Mouse (Mus musculus) cerebellum, adult 9-10 months (tissue): ENCODE data around the gene Gm13698.
"Not testable (repeated sequence)": the region's sequence is repeated elsewhere in the genome, so short reads cannot be mapped to it uniquely, and the experiment has no call there.

Experiments used
- DNase-seq: peaks from one replicate; pipeline ENCODE4 v3.0.0; 2022

Gene Gm13698

DNA sequence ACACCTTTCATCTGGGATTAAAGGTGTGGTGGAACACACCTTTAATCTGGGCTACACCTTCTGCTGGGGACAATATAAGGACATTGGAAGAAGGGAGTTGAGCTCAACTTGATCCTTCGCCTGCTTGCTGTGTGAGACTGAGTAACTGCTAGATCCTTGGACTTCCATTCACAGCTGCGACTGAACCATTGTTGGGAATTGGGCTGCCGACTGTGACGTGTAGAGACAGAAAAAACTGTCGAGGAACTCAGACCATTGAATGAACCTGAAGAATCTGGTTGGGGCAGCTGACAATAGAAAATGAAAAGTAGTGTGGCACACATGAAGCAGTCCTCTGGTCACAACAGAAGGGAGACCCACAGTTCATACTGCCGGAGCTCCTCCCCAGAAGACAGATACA lies at the start of gene Gm13698:
Gm13698 (plus strand) TSS at position 301 of the 400 bp plus-strand sequence.
- DNase-seq, result not testable (repeated sequence)

DNA sequence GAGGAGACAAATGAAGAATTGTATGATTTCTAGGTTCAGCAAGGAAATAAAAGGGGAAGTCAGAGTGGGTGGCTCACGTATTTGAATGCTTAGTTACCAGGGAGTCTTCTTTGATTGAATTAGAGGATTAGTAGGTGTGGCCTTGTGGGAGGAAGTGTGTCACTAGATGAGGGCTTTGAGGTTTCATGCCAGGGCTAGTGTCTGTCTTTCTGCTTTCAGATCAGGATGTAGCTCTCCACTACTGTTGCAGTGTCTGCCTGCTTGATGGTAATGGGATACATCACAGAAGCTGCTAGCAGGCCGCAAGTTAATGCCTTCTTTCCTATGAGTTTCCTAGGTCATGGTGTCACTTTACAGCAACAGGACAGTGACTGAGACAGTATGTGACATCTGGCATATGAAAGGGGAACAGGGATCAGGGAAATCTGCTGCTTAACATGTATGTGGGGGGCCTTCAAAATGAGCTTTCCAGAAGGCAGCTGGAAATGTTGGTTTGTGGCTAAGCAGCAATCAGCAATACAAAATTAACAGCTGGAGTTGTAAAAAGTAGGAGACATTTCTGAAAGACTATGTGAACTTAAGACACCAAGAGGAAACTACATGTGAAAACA lies 25.9 kb upstream of the Gm13698 start:
- DNase-seq, result no peak

DNA sequence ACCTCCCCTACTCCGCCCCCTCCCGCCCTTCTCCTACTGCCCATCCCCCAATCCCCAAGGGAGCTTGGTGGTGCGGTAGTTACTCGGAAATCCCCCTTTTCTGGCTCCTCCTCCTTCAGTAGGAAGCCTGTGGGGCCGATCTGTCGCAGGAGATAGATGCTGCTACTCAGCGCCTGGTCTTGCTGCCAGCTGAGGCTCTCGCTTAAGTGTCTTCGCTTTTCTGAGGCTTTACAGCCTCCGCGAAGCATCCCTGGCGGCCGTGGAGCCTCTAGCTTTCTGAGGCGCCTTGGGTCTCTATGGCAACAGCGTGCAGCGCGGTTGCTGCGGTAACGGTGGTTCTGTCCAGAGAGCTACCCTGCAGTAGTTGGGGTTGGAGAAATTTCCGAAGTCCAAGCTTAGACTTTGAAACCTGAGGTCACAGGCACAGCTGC lies 14.5 kb upstream of the Gm13698 start, which contains the start of gene Zswim2:
Zswim2 (minus strand) TSS at position 298 of the 431 bp plus-strand sequence.
- peak; percentile 38 for DNase-seq

DNA sequence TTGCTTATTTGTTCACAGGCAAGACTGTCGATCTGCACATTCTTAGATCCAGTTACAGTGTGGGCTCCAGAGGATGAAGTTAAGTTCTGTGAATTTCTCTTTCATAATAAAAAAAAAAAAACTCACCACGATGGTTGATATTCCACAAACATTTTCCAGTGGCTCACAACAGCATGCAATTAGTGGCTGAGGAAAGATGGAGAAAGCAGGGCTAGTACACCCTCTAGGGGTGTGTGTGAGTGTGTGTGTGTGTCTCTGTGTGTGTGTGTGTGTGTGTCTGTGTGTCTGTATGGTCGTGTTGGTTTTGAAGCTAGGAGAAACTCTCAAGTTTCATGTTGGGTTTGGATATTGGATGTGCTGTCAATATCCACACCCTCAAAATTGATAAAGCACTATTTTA lies 14.1 kb upstream of the Gm13698 start:
- DNase-seq, result no peak

DNA sequence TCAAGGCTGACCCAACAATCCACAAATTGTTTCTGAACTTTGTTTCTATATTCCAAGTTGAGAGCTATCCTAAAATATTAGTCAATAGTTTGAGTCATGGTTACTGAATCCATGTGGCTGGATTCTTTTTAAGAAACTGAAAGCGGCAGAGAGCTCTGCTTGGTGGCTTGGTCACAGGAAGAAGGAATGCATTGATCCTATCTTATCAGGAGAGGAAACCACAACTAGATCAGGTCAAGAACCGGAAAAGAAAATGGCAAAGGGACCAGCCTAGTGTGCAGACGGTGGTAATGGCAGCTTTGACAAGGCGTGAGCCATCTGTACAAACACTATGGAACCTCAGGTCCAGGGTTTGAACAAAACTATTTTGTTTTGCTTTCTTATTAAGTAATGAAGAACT lies 13.7 kb upstream of the Gm13698 start:
- no peak for DNase-seq

DNA sequence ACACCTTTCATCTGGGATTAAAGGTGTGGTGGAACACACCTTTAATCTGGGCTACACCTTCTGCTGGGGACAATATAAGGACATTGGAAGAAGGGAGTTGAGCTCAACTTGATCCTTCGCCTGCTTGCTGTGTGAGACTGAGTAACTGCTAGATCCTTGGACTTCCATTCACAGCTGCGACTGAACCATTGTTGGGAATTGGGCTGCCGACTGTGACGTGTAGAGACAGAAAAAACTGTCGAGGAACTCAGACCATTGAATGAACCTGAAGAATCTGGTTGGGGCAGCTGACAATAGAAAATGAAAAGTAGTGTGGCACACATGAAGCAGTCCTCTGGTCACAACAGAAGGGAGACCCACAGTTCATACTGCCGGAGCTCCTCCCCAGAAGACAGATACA lies 5.7 kb downstream of the Gm13698 start, which contains the start of gene Gm13693:
Gm13693 (plus strand) TSS at position 301 of the 400 bp plus-strand sequence.
- not testable (repeated sequence) for DNase-seq

DNA sequence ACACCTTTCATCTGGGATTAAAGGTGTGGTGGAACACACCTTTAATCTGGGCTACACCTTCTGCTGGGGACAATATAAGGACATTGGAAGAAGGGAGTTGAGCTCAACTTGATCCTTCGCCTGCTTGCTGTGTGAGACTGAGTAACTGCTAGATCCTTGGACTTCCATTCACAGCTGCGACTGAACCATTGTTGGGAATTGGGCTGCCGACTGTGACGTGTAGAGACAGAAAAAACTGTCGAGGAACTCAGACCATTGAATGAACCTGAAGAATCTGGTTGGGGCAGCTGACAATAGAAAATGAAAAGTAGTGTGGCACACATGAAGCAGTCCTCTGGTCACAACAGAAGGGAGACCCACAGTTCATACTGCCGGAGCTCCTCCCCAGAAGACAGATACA lies 11.5 kb downstream of the Gm13698 start, which contains the start of gene Gm13695:
Gm13695 (plus strand) TSS at position 301 of the 400 bp plus-strand sequence.
- not testable (repeated sequence) for DNase-seq

DNA sequence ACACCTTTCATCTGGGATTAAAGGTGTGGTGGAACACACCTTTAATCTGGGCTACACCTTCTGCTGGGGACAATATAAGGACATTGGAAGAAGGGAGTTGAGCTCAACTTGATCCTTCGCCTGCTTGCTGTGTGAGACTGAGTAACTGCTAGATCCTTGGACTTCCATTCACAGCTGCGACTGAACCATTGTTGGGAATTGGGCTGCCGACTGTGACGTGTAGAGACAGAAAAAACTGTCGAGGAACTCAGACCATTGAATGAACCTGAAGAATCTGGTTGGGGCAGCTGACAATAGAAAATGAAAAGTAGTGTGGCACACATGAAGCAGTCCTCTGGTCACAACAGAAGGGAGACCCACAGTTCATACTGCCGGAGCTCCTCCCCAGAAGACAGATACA lies 17.3 kb downstream of the Gm13698 start, which contains the start of gene Gm13696:
Gm13696 (plus strand) TSS at position 301 of the 400 bp plus-strand sequence.
- DNase-seq, result not testable (repeated sequence)

DNA sequence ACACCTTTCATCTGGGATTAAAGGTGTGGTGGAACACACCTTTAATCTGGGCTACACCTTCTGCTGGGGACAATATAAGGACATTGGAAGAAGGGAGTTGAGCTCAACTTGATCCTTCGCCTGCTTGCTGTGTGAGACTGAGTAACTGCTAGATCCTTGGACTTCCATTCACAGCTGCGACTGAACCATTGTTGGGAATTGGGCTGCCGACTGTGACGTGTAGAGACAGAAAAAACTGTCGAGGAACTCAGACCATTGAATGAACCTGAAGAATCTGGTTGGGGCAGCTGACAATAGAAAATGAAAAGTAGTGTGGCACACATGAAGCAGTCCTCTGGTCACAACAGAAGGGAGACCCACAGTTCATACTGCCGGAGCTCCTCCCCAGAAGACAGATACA lies 23.1 kb downstream of the Gm13698 start, which contains the start of gene Gm13694:
Gm13694 (plus strand) TSS at position 301 of the 400 bp plus-strand sequence.
- DNase-seq, result not testable (repeated sequence)

DNA sequence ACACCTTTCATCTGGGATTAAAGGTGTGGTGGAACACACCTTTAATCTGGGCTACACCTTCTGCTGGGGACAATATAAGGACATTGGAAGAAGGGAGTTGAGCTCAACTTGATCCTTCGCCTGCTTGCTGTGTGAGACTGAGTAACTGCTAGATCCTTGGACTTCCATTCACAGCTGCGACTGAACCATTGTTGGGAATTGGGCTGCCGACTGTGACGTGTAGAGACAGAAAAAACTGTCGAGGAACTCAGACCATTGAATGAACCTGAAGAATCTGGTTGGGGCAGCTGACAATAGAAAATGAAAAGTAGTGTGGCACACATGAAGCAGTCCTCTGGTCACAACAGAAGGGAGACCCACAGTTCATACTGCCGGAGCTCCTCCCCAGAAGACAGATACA lies 28.9 kb downstream of the Gm13698 start, which contains the start of gene Gm13697:
Gm13697 (plus strand) TSS at position 301 of the 400 bp plus-strand sequence.
- DNase-seq, result not testable (repeated sequence)

DNA sequence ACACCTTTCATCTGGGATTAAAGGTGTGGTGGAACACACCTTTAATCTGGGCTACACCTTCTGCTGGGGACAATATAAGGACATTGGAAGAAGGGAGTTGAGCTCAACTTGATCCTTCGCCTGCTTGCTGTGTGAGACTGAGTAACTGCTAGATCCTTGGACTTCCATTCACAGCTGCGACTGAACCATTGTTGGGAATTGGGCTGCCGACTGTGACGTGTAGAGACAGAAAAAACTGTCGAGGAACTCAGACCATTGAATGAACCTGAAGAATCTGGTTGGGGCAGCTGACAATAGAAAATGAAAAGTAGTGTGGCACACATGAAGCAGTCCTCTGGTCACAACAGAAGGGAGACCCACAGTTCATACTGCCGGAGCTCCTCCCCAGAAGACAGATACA lies 34.8 kb downstream of the Gm13698 start, which contains the start of gene Gm13691:
Gm13691 (plus strand) TSS at position 301 of the 400 bp plus-strand sequence.
- DNase-seq, result not testable (repeated sequence)

DNA sequence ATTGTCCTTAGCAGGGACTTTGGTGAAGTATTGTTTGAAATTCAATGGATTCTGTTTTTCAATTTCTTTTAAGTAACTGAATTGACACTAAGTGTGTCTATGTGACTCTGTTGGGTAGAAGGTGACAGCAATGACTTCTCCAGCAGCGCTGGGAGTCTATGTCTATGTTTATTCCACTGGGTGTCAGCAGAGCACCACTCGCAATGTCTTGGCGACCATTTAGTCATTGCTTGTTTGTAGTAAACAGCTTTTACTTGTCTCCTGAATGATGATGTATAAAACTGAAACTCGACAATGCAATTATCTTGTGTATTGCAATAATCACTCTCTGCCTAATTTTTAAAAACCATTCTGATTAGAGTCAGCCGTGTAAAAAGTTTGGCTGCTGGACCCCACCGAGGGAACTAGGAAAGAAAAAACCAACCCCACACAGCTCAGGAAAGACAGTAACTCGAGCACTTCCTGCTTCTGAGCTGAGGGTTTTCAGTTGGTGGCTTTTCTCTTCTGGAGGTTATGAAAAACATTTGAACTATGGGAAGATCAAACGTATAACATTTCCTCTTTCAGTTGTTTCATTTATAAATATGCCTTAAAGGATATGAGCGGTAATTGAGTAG lies 38.3 kb downstream of the Gm13698 start:
- DNase-seq, result not testable (repeated sequence)

DNA sequence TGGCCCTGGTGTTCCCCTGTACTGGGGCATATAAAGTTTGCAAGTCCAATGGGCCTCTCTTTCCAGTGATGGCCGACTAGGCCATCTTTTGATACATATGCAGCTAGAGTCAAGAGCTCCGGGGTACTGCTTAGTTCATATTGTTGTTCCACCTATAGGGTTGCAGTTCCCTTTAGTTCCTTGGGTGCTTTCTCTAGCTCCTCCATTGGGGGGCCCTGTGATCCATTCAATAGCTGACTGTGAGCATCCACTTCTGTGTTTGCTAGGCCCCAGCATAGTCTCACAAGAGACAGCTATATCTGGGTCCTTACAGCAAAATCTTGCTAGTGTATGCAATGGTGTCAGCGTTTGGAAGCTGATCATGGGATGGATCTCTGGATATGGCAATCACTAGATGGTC lies 39.0 kb downstream of the Gm13698 start:
- DNase-seq, result not testable (repeated sequence)
